Mouse (Mus musculus): ENCODE measurements around the gene Eif2ak4.

DNA sequence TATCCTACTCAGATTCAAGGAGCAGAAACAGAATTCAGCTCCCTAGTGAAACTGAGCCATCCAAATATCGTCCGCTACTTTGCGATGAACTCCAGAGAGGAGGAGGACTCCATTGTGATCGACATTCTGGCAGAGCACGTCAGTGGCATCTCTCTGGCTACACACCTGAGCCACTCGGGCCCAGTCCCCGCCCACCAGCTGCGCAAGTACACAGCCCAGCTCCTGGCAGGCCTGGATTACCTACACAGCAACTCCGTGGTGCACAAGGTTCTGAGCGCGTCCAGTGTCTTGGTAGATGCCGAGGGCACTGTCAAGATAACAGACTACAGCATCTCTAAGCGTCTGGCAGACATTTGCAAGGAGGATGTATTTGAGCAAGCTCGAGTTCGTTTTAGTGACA, 33.5 kb downstream of the Eif2ak4 start:
- no peak for TF ChIP-seq CTCF (IDR thresholded peaks at IDR 0.05)
- TF ChIP-seq POLR2A (IDR thresholded peaks at IDR 0.05; ENCODE audit: insufficient read depth, low read depth, low read length) = no peak
- no peak for TF ChIP-seq EP300 (IDR thresholded peaks at IDR 0.05; ENCODE audit: insufficient read depth, low read depth, low read length)

Data from heart, adult 2 months (tissue).